Mouse (Mus musculus): ENCODE results near the gene Dis3.

GRCm38 (mm10) chr14:99071146-99071545 is 28.4 kb downstream of the Dis3 start:
- TF ChIP-seq GATA1 (IDR thresholded peaks at IDR 0.05; ENCODE audit: borderline replicate concordance, low read length) = no peak
- no peak for TF ChIP-seq FLI1 (IDR thresholded peaks at IDR 0.05; ENCODE audit: low read length)

Measured in megakaryocyte, embryonic 14.5 days (primary cell).